9 mouse cellular contexts compared by ENCODE assay signal in the genomic region with DNA sequence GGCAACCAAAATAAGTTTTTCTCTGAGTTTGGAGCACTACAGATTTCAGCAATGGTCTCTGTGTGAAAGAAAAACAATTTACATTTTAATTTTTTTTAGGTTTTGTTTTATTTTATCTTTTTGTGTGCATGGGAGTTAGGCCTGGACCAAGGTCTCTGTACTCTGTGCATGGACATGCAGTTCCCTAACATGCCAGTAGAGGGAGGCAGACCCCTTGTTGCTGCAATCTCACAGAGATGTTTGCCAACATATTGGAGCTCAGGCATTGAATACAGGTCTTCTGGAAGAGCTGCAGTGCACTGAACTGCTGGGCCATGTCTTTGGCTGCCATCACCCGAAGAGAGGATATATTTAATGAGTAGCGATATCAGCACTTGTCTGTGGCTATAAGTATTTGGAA. TPM values are rescaled to one million over a fixed set of nuclear protein-coding genes. Genes with fewer than 3 reads are reported as not detected.
A peak's percentile ranks its signal among the peaks of the same experiment; 100 is the strongest.
DNase-seq lines count a peak whose midpoint lies in the region; ATAC-seq and TF ChIP-seq lines count a peak whose summit lies in the region.
"Not testable (repeated sequence)": the region's sequence is repeated elsewhere in the genome, so short reads cannot be mapped to it uniquely, and the experiment has no call there.
"Had no signal": no experiment of that assay in that cellular context is flagged by ENCODE, and none has a peak within 500 bp of the region (broad histone marks: within the 10 kb centered on the region; RNA-seq: fewer than 3 reads in every experiment).

No protein-coding gene starts in this region.

- not testable (repeated sequence) for H3K9ac ChIP-seq in embryonic facial prominence, embryonic 14.5 days (ENCODE audit: low read depth, low read length); midbrain, embryonic 14.5 days (replicated peaks; ENCODE audit: low read length)

- not testable (repeated sequence) for H3K4me2 ChIP-seq in embryonic facial prominence, embryonic 14.5 days (ENCODE audit: low read depth, low read length); midbrain, embryonic 14.5 days (ENCODE audit: low read length)

- DNase-seq in CD4-positive helper T cell, adult 2 months (ENCODE audit: low read depth, low spot score), result peak; percentile 26
- DNase-seq in brain, embryonic 14.5 days (ENCODE audit: low read depth), result peak; percentile 61
- DNase-seq in embryonic facial prominence, embryonic 14.5 days (ENCODE audit: low spot score), result peak; percentile 27
- DNase-seq in heart, adult 8-10 months (ENCODE audit: low spot score), result peak; percentile 33
- peak; percentile 70 for DNase-seq in kidney, adult 9 months
- DNase-seq in limb, embryonic 10.5 days (ENCODE audit: low spot score), result peak; percentile 47
- peak; percentile 80 for DNase-seq in midbrain, embryonic 14.5 days
- DNase-seq in spleen, adult 12 weeks (ENCODE audit: low spot score), result peak; percentile 16

- not testable (repeated sequence) for H3K36me3 ChIP-seq in embryonic facial prominence, embryonic 14.5 days (ENCODE audit: control insufficient read depth, insufficient read depth, low read length); limb, embryonic 10.5 days; midbrain, embryonic 14.5 days (ENCODE audit: control insufficient read depth, insufficient read depth, low read length)

- H3K4me1 ChIP-seq in embryonic facial prominence, embryonic 14.5 days (ENCODE audit: control insufficient read depth, insufficient read depth, low read length); limb, embryonic 10.5 days; midbrain, embryonic 14.5 days (ENCODE audit: control insufficient read depth, insufficient read depth, low read length): not testable (repeated sequence)

- TF ChIP-seq POLR2A in brain, embryonic 14.5 days (IDR thresholded peaks at IDR 0.05; ENCODE audit: borderline replicate concordance, extremely low read depth, insufficient read depth, insufficient read length, poor library complexity, severe bottlenecking), result not testable (repeated sequence)

- peak; percentile 67; the same call in 1 of the 2 replicates for ATAC-seq in embryonic facial prominence, embryonic 14.5 days (ENCODE audit: low read depth)
- ATAC-seq in midbrain, embryonic 14.5 days (ENCODE audit: low FRiP score, low TSS enrichment), result peak; percentile 70

- not testable (repeated sequence) for H3K4me3 ChIP-seq in embryonic facial prominence, embryonic 14.5 days (ENCODE audit: low read depth, low read length); limb, embryonic 10.5 days; midbrain, embryonic 14.5 days (replicated peaks; ENCODE audit: low read depth, low read length)

- not testable (repeated sequence) for H3K27ac ChIP-seq in embryonic facial prominence, embryonic 14.5 days (replicated peaks; ENCODE audit: low read depth, low read length); limb, embryonic 10.5 days; midbrain, embryonic 14.5 days (replicated peaks; ENCODE audit: low read depth, low read length)

- TF ChIP-seq CTCF in brain, embryonic 14.5 days (IDR thresholded peaks at IDR 0.05; ENCODE audit: borderline replicate concordance, extremely low read depth, insufficient read depth, insufficient read length), result peak; percentile 63; the same call in 1 of the 2 replicates

- no CpG with 5 or more reads among the region's 2 CpGs for WGBS in embryonic facial prominence, embryonic 14.5 days
- WGBS in limb, embryonic 10.5 days, result 11% methylated on average over 1 of the region's 2 CpGs
- WGBS in midbrain, embryonic 14.5 days, result 20% methylated on average over 1 of the region's 2 CpGs

- not testable (repeated sequence) for H3K9me3 ChIP-seq in embryonic facial prominence, embryonic 14.5 days (ENCODE audit: control insufficient read depth, low read length); limb, embryonic 10.5 days (replicated peaks); midbrain, embryonic 14.5 days (ENCODE audit: control insufficient read depth, low read length)

- H3K27me3 ChIP-seq in embryonic facial prominence, embryonic 14.5 days (replicated peaks; ENCODE audit: control insufficient read depth, insufficient read depth, low read length); midbrain, embryonic 14.5 days (ENCODE audit: control insufficient read depth, insufficient read depth, low read length): not testable (repeated sequence)
- peaks cover 18% of the 10 kb centered on the region for H3K27me3 ChIP-seq in limb, embryonic 10.5 days (ENCODE audit: low read depth, poor library complexity, severe bottlenecking)

RNA-seq across cellular contexts. Expression of a gene that starts 29.1 kb away (rescaled TPM):
- polyA plus RNA-seq in brain, embryonic 14.5 days (2012; rRNA removed), result 0.15 TPM in 1 of 2 replicates, not detected in the other
- 0.24 and 0.35 TPM in 2 replicates for polyA plus RNA-seq in embryonic facial prominence, embryonic 14.5 days (2014; fragmentation: Nextera tagmentation; extraction: Ambion mirVana)
- total RNA-seq in heart, adult 8-10 months (2022), result under 1 TPM in 1 of 4 experiments, not detected in 3; 0.31 TPM
- not detected in 2 replicates for polyA plus RNA-seq in limb, embryonic 10.5 days (2016; fragmentation: Nextera tagmentation; extraction: Ambion mirVana)
- not detected in 2 replicates for polyA plus RNA-seq in midbrain, embryonic 14.5 days (2014; fragmentation: Nextera tagmentation; extraction: Ambion mirVana)

RNA-seq across cellular contexts. Expression of a gene that starts 58.0 kb away (rescaled TPM):
- not detected in 2 replicates for polyA plus RNA-seq in brain, embryonic 14.5 days (2012; rRNA removed)
- 0.62 and 0.70 TPM in 2 replicates for polyA plus RNA-seq in embryonic facial prominence, embryonic 14.5 days (2014; fragmentation: Nextera tagmentation; extraction: Ambion mirVana)
- not detected for total RNA-seq in heart, adult 8-10 months (2022)
- polyA plus RNA-seq in limb, embryonic 10.5 days (2016; fragmentation: Nextera tagmentation; extraction: Ambion mirVana), result not detected in 2 replicates
- not detected in 2 replicates for polyA plus RNA-seq in midbrain, embryonic 14.5 days (2014; fragmentation: Nextera tagmentation; extraction: Ambion mirVana)
- polyA plus RNA-seq: heart, embryonic 15.5 days had no signal

Comparison
In these comparisons a context has a peak if more than half of its experiments do, and no peak if none do; other contexts are left out.
1. DNase-seq: peak in every context shown above with its lines; median percentile 80 in midbrain, embryonic 14.5 days; 70 in kidney, adult 9 months; 61 in brain, embryonic 14.5 days; 47 in limb, embryonic 10.5 days; 33 in heart, adult 8-10 months; 27 in embryonic facial prominence, embryonic 14.5 days; 26 in CD4-positive helper T cell, adult 2 months; 16 in spleen, adult 12 weeks.